Mouse (Mus musculus): ENCODE measurements around the gene Gm17304.

GRCm38 (mm10) chr5:106573742-106574559 lies 34.9 kb upstream of the Gm17304 start:
- TF ChIP-seq POLR2A (IDR thresholded peaks at IDR 0.05; ENCODE audit: insufficient read depth, low read depth, low read length): no peak
- TF ChIP-seq CTCF (IDR thresholded peaks at IDR 0.05): no peak
- TF ChIP-seq EP300 (IDR thresholded peaks at IDR 0.05; ENCODE audit: insufficient read depth, low read depth, low read length): no peak

All from heart, adult 2 months (tissue).